Mouse (Mus musculus) lung, embryonic 16.5 days (tissue): ENCODE data around the gene Rbm28. TPM values are rescaled to one million over a fixed set of nuclear protein-coding genes. Genes with fewer than 3 reads are reported as not detected.
A peak's percentile ranks its signal among the peaks of the same experiment; 100 is the strongest.

Experiments used
- ATAC-seq: fragments of 200-750 bp; cut with Nextera tagmentation; 2 replicates; pipeline ENCODE4 v1.8.0; 2017; ENCODE audit warnings: low read depth, mild to moderate bottlenecking, moderate library complexity
- H3K27ac ChIP-seq: fragments of 300-500 bp; sonication (generic); 2 replicates; pipeline ENCODE4 v1.5.1; 2014; ENCODE audit warnings: mild to moderate bottlenecking, control low read depth, low read length
- H3K27me3 ChIP-seq: fragments of 300-500 bp; sonication (generic); 2 replicates; pipeline ENCODE4 v1.6.1; 2014; ENCODE audit warnings: low read depth, low read length, mixed read lengths; ENCODE audit not compliant: control insufficient read depth, insufficient read depth
- H3K36me3 ChIP-seq: fragments of 300-500 bp; sonication (generic); 2 replicates; pipeline ENCODE4 v1.6.1; 2014; ENCODE audit warnings: low read length; ENCODE audit not compliant: control insufficient read depth, insufficient read depth
- H3K4me1 ChIP-seq: fragments of 300-500 bp; sonication (generic); replicated peaks from 2 replicates; pipeline ENCODE4 v1.6.1; 2014; ENCODE audit warnings: low read length, mixed read lengths; ENCODE audit not compliant: control insufficient read depth, insufficient read depth
- H3K4me2 ChIP-seq: fragments of 300-500 bp; sonication (generic); 2 replicates; pipeline ENCODE4 v1.6.1; 2014; ENCODE audit warnings: low read depth, low read length, control low read depth
- H3K4me3 ChIP-seq: fragments of 300-500 bp; sonication (generic); 2 replicates; pipeline ENCODE4 v1.5.1; 2014; ENCODE audit warnings: mild to moderate bottlenecking, low read length, control low read depth
- H3K9ac ChIP-seq: fragments of 300-500 bp; sonication (generic); 2 replicates; pipeline ENCODE4 v1.6.1; 2014; ENCODE audit warnings: low read length, control low read depth
- H3K9me3 ChIP-seq: fragments of 300-500 bp; sonication (generic); 2 replicates; pipeline ENCODE4 v1.6.1; 2016; ENCODE audit warnings: low read length; ENCODE audit not compliant: control insufficient read depth
- WGBS: fragments of 180-500 bp; shearing (Covaris S2); extraction: QIAGEN DNeasy Blood & Tissue Kit; methylation state at CpG from one replicate; pipeline ENCODE4 v1.1.7; 2014; 5-methylcytosine and 5-hydroxymethylcytosine counted together
- polyA plus RNA-seq: library from polyadenylated mRNA; unstranded; fragments of >200 nt; fragmentation: Nextera tagmentation; extraction: Ambion mirVana; gene quantifications from 2 replicates; pipeline ENCODE4 v1.2.1, GENCODE M21; 2015

Gene Rbm28
- polyA plus RNA-seq, 1 experiment from 2014 or later, result 32.9 TPM

GRCm38 (mm10) chr6:29198309-29199222 lies 33.8 kb upstream of the Rbm28 start:
- H3K9ac ChIP-seq, result peak overlapping the region; percentile 33; the same call in 1 of the 2 replicates
- no peaks in the 10 kb centered on the region for H3K27me3 ChIP-seq
- H3K9me3 ChIP-seq, result no peaks in the 10 kb centered on the region
- H3K4me3 ChIP-seq, result peak overlapping the region; percentile 40
- WGBS, result 13% methylated on average over 25 of the region's 25 CpGs
- H3K36me3 ChIP-seq, result no peaks in the 10 kb centered on the region
- ATAC-seq, result peak; percentile 90
- peaks cover 6% of the 10 kb centered on the region for H3K4me1 ChIP-seq
- H3K4me2 ChIP-seq, result peak overlapping the region; percentile 58
- H3K27ac ChIP-seq, result no peak overlapping the region

- Histone ChIP-seq H3K4me3 (no peak overlapping the region), H3K4me2 (no peak overlapping the region), H3K9ac (no peak overlapping the region), H3K27ac (no peak overlapping the region), H3K36me3 (no peaks in the 10 kb centered on the region), H3K27me3 (no peaks in the 10 kb centered on the region), H3K4me1 (peaks cover 6% of the 10 kb centered on the region), H3K9me3 (no peaks in the 10 kb centered on the region)
- ATAC-seq, result no peak
- WGBS, result 77% methylated on average over 5 of the region's 5 CpGs
These were observed 31.3 kb upstream of the Rbm28 start for GRCm38 (mm10) chr6:29195846-29196698.

DNA sequence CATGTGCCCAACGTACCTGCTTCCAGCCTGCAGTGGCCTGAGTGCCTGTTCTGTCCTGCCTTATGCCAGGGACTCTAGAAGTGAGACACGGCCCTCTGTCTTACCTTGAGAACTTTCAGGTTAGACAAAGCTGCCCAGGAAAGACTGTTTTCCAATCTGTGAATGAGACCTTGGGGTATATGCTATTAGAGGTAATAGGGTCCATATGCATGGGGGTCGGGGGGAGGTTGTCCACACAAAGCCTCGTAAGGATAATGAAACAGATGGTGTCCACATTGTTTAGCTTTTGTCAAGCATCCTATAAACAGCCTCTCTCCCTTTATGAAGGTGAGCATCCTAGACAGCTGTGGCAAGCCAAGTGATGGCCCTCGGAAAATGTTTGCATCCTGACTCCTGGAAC lies 30.3 kb upstream of the Rbm28 start:
- ATAC-seq, result no peak
- WGBS, result 81% methylated on average over 5 of the region's 5 CpGs

DNA sequence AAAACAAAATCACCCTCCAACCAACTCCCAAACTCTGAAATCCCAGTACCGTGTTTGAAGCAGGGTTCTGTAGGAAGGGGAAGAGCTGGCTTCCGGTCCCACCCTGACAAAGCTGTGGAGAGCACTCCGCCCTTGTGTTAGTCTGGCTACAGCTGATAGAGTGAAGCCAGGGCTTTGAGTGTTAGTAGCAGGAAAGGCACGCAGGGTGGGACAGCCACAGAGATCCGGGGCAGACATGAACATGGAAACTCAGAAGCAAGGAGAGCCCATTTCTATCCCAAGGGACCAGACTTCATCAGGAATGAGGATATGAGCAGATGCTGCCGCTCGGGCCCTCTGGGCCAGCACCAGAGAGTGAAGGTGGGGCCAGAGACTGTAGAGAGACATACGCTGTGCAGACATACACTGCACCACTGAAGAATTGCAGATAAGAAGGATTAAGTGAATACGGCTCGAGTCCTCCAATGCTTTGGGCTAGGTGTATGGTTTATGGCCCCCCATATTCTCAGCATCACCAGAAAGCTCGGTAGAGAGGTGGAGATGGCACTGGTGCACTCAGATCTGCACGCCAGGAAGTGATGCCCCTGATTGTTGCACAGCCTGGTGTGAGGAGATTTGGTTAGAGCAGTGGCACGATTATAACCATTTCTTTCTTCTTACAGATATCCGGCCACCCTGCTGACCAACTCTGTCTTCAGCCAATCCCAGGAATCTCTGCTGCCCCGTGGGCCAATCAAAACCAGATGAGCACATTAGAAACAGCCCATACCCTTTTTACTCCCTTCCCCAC lies 29.4 kb upstream of the Rbm28 start:
- Histone ChIP-seq H3K36me3 (no peaks in the 10 kb centered on the region), H3K27me3 (no peaks in the 10 kb centered on the region), H3K4me2 (no peak overlapping the region), H3K9me3 (no peaks in the 10 kb centered on the region), H3K27ac (no peak overlapping the region), H3K9ac (no peak overlapping the region), H3K4me1 (peaks cover 6% of the 10 kb centered on the region), H3K4me3 (no peak overlapping the region)
- WGBS, result 58% methylated on average over 15 of the region's 15 CpGs
- no peak for ATAC-seq

More for the DNA sequence above, 30.3 kb upstream of the Rbm28 start:
- H3K4me2 ChIP-seq, result no peak overlapping the region
- H3K27me3 ChIP-seq, result no peaks in the 10 kb centered on the region
- no peaks in the 10 kb centered on the region for H3K9me3 ChIP-seq
- no peaks in the 10 kb centered on the region for H3K36me3 ChIP-seq
- H3K4me3 ChIP-seq, result no peak overlapping the region
- no peak overlapping the region for H3K9ac ChIP-seq
- no peak overlapping the region for H3K27ac ChIP-seq
- peaks cover 6% of the 10 kb centered on the region for H3K4me1 ChIP-seq

GRCm38 (mm10) chr6:29187936-29188335 lies 23.1 kb upstream of the Rbm28 start:
- Histone ChIP-seq H3K9ac (no peak overlapping the region), H3K4me2 (no peak overlapping the region), H3K27ac (no peak overlapping the region), H3K27me3 (no peaks in the 10 kb centered on the region), H3K36me3 (no peaks in the 10 kb centered on the region), H3K4me3 (no peak overlapping the region), H3K9me3 (no peaks in the 10 kb centered on the region), H3K4me1 (no peaks in the 10 kb centered on the region)
- WGBS, result 63% methylated on average over 1 of the region's 1 CpGs
- no peak for ATAC-seq

DNA sequence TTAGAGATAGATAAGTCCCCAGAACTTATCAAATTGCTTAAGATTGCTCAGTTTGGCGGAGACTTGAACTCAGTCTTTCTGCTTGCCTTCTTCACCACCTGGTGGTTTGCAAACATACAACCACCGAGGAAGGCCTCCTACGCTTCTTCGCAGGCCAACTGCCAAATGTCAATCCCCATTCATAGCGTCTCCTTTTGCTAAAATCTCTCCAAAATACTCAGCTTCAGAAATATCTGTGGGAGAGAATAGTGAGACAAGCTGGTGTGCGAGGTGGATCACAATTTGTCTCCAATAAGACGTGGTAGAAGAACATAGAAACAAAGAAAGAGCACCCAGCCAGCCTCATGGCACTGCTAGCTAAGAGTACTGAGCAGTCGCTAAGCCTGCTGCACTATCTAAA lies 15.0 kb upstream of the Rbm28 start:
- Histone ChIP-seq H3K4me1 (no peaks in the 10 kb centered on the region; the same call in 1 of the 2 replicates), H3K9me3 (no peaks in the 10 kb centered on the region), H3K27me3 (peaks cover 50% of the 10 kb centered on the region), H3K9ac (no peak overlapping the region), H3K27ac (no peak overlapping the region), H3K4me3 (peak overlapping the region; percentile 63), H3K4me2 (peak overlapping the region; percentile 97), H3K36me3 (no peaks in the 10 kb centered on the region)
- WGBS, result 53% methylated on average over 8 of the region's 8 CpGs
- ATAC-seq, result no peak

DNA sequence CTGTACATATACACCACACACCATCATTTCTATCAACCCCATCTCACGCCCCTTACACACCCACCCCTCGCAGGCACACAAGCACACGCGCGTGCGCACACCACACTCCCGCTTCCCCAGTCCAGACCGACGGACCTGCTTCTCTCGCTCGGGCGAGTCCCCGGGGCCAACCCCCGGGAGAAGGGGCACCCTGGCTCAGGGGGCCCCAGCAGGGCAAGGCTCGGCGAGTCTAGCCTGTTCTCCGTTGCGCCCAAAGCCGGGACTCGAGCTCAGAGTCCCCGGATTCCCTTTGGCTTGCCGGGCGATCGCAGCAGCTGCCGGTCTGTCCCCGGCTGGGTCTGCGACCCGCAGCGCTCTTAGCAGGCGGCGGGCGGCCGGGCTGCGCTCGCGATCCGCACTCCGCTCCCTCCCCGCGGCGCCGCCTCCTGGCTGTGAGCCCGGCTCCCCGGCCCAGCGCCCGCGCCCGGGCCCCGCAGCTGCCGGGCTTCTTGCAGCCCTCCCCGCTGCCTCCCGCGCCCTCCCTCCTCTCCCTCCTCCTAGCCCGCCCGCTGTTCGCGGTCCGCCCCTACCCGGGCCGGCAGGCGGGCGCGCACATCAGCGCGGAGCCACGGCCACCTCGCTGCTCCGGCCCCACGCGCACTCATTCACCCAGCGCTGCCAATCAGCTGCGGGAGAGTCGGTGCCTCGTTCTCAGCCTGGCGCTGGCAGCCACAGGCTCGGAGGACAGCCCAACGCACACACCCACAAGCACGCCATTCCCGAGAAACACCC lies 14.3 kb upstream of the Rbm28 start, which contains the start of gene Prrt4:
Gene Prrt4 (minus strand): TSS at position 697 of the 771 bp plus-strand sequence.
- Histone ChIP-seq H3K36me3 (no peaks in the 10 kb centered on the region), H3K27me3 (peaks cover 54% of the 10 kb centered on the region), H3K27ac (no peak within 1 kb of the TSS), H3K9me3 (no peaks in the 10 kb centered on the region), H3K9ac (peak within 1 kb of the TSS; percentile 67), H3K4me3 (peak within 1 kb of the TSS; percentile 63), H3K4me1 (no peaks in the 10 kb centered on the region; the same call in 1 of the 2 replicates), H3K4me2 (peak within 1 kb of the TSS; percentile 97)
- WGBS, result 1% methylated on average over 65 of the region's 79 CpGs
- ATAC-seq, result peak; percentile 85
